Mouse (Mus musculus) forebrain, postnatal 0 days (tissue): ENCODE results near the gene Ovol1. TPM values are rescaled to one million over a fixed set of nuclear protein-coding genes. Genes with fewer than 3 reads are reported as not detected.

Experiments used
- ATAC-seq: fragments of 200-750 bp; cut with Nextera tagmentation; 2 replicates; pipeline ENCODE4 v1.8.0; 2017; ENCODE audit warnings: mild to moderate bottlenecking, moderate library complexity
- DNase-seq: peaks from one replicate; pipeline ENCODE4 v3.0.0-alpha.2; 2015
- H3K27ac ChIP-seq: fragments of 300-500 bp; sonication (generic); 2 replicates; pipeline ENCODE4 v1.5.1; 2014; ENCODE audit warnings: low read depth, mild to moderate bottlenecking, antibody characterized with exemption, low read length, moderate library complexity, mixed read lengths
- H3K27me3 ChIP-seq: fragments of 300-500 bp; sonication (generic); 2 replicates; pipeline ENCODE4 v1.6.1; 2014; ENCODE audit warnings: mild to moderate bottlenecking, low read length, mixed read lengths; ENCODE audit not compliant: insufficient read depth
- H3K36me3 ChIP-seq: fragments of 300-500 bp; sonication (generic); 2 replicates; pipeline ENCODE4 v1.6.1; 2014; ENCODE audit warnings: mild to moderate bottlenecking, moderate library complexity; ENCODE audit not compliant: insufficient read depth
- H3K4me1 ChIP-seq: fragments of 300-500 bp; sonication (generic); 2 replicates; pipeline ENCODE4 v1.6.1; 2014; ENCODE audit warnings: antibody characterized with exemption; ENCODE audit not compliant: insufficient read depth
- H3K4me2 ChIP-seq: fragments of 300-500 bp; sonication (generic); 2 replicates; pipeline ENCODE4 v1.6.1; 2014; ENCODE audit warnings: low read depth, mild to moderate bottlenecking, moderate library complexity
- H3K4me3 ChIP-seq: fragments of 300-500 bp; sonication (generic); 2 replicates; pipeline ENCODE4 v1.5.1; 2014; ENCODE audit warnings: low read depth, low read length, mixed read lengths
- H3K9ac ChIP-seq: fragments of 300-500 bp; sonication (generic); 2 replicates; pipeline ENCODE4 v1.6.1; 2014; ENCODE audit warnings: mild to moderate bottlenecking
- H3K9me3 ChIP-seq: fragments of 300-500 bp; sonication (generic); 2 replicates; pipeline ENCODE4 v1.6.1; 2016; ENCODE audit warnings: low read length
- CTCF ChIP-seq: sonication (generic); IDR thresholded peaks from 2 replicates; pipeline ENCODE4 v1.5.1; 2016; ENCODE audit warnings: antibody characterized with exemption, control low read depth, low read depth
- WGBS: fragments of 180-500 bp; shearing (Covaris S2); extraction: QIAGEN DNeasy Blood & Tissue Kit; methylation state at CpG from one replicate; pipeline ENCODE4 v1.1.7; 2014; 5-methylcytosine and 5-hydroxymethylcytosine counted together
- polyA plus RNA-seq: library from polyadenylated mRNA; unstranded; fragments of >200 nt; fragmentation: Nextera tagmentation; extraction: Ambion mirVana; gene quantifications from 2 replicates; pipeline ENCODE4 v1.2.1, GENCODE M21; 2015
- total RNA-seq: library from RNA; depleted of rRNA; stranded (reverse); fragments of >200 nt; gene quantifications from 2 replicates; pipeline ENCODE4 v1.2.3, GENCODE M21; 2014; rRNA removed

The Ovol1 gene
- total RNA-seq (not detected in 2 replicates), polyA plus RNA-seq (0.11 and 0.21 TPM in 2 replicates)

- 1% methylated on average over 54 of the region's 57 CpGs for WGBS
- peak within 1 kb of the TSS; percentile 68 for H3K4me2 ChIP-seq
- DNase-seq (no peak), ATAC-seq (no peak)
- peak within 1 kb of the TSS; percentile 44 for H3K9ac ChIP-seq
- H3K4me1 ChIP-seq: no peaks in the 10 kb centered on the region; the same call in 1 of the 2 replicates
- H3K27me3 ChIP-seq: peaks cover 54% of the 10 kb centered on the region
- H3K9me3 ChIP-seq: no peaks in the 10 kb centered on the region
- no peaks in the 10 kb centered on the region for H3K36me3 ChIP-seq
- peak within 1 kb of the TSS; percentile 39 for H3K4me3 ChIP-seq
- TF ChIP-seq CTCF: no peak
- H3K27ac ChIP-seq: no peak within 1 kb of the TSS
Measured at GRCm38 (mm10) chr19:5560457-5561041, at the start of gene Ovol1. Ovol1 (minus strand) TSS chr19:5560646.

GRCm38 (mm10) chr19:5609547-5610404 is 49.3 kb upstream of the Ovol1 start, which contains the start of gene Kat5:
Kat5 (minus strand) TSS chr19:5610237.
- peak within 1 kb of the TSS; percentile 99 for H3K27ac ChIP-seq
- no peaks in the 10 kb centered on the region for H3K9me3 ChIP-seq
- H3K4me1 ChIP-seq: no peaks in the 10 kb centered on the region
- H3K4me2 ChIP-seq: peak within 1 kb of the TSS; percentile 55
- H3K4me3 ChIP-seq: peak within 1 kb of the TSS; percentile 83
- no peaks in the 10 kb centered on the region for H3K27me3 ChIP-seq
- ATAC-seq (peak; percentile 95), DNase-seq (peak; percentile 96)
- peak; percentile 31; the same call in 1 of the 2 replicates for TF ChIP-seq CTCF
- H3K9ac ChIP-seq: peak within 1 kb of the TSS; percentile 97
- WGBS: 1% methylated on average over 54 of the region's 55 CpGs
- peaks cover 41% of the 10 kb centered on the region for H3K36me3 ChIP-seq

GRCm38 (mm10) chr19:5609171-5609546 is 48.7 kb upstream of the Ovol1 start:
- DNase-seq (no peak), ATAC-seq (no peak)
- Histone ChIP-seq H3K27ac (peak overlapping the region; percentile 99), H3K27me3 (no peaks in the 10 kb centered on the region), H3K9ac (peak overlapping the region; percentile 97), H3K4me3 (peak overlapping the region; percentile 83), H3K4me1 (no peaks in the 10 kb centered on the region), H3K9me3 (no peaks in the 10 kb centered on the region), H3K4me2 (peak overlapping the region; percentile 55), H3K36me3 (peaks cover 47% of the 10 kb centered on the region)
- no peak for TF ChIP-seq CTCF
- WGBS: 56% methylated on average over 10 of the region's 10 CpGs

GRCm38 (mm10) chr19:5608707-5609106 is 48.3 kb upstream of the Ovol1 start:
- WGBS: 96% methylated on average over 13 of the region's 13 CpGs
- Histone ChIP-seq H3K36me3 (peaks cover 52% of the 10 kb centered on the region), H3K4me2 (peak overlapping the region; percentile 55), H3K9me3 (no peaks in the 10 kb centered on the region), H3K4me3 (peak overlapping the region; percentile 83), H3K27me3 (no peaks in the 10 kb centered on the region), H3K27ac (no peak overlapping the region), H3K9ac (no peak overlapping the region), H3K4me1 (no peaks in the 10 kb centered on the region)
- no peak for DNase-seq
- no peak for ATAC-seq
- TF ChIP-seq CTCF: no peak

- Histone ChIP-seq H3K9me3 (no peaks in the 10 kb centered on the region), H3K4me3 (no peak overlapping the region), H3K27me3 (no peaks in the 10 kb centered on the region), H3K4me2 (no peak overlapping the region), H3K4me1 (no peaks in the 10 kb centered on the region), H3K27ac (no peak overlapping the region), H3K9ac (no peak overlapping the region), H3K36me3 (peaks cover 60% of the 10 kb centered on the region)
- no peak for DNase-seq
- TF ChIP-seq CTCF: no peak
- 91% methylated on average over 26 of the region's 26 CpGs for WGBS
- ATAC-seq: no peak
Measured at GRCm38 (mm10) chr19:5607705-5608410, 47.4 kb upstream of the Ovol1 start.

- Histone ChIP-seq H3K27me3 (no peaks in the 10 kb centered on the region), H3K36me3 (peaks cover 61% of the 10 kb centered on the region), H3K4me3 (no peak overlapping the region), H3K4me2 (no peak overlapping the region), H3K4me1 (peaks cover 6% of the 10 kb centered on the region; the same call in 1 of the 2 replicates), H3K9ac (no peak overlapping the region), H3K9me3 (no peaks in the 10 kb centered on the region), H3K27ac (no peak overlapping the region)
- peak; percentile 19; the same call in 1 of the 2 replicates for TF ChIP-seq CTCF
- DNase-seq (no peak), ATAC-seq (no peak)
- WGBS: 85% methylated on average over 8 of the region's 8 CpGs
Measured at GRCm38 (mm10) chr19:5606196-5606595, 45.8 kb upstream of the Ovol1 start.
